Comparison of ENCODE assay signal across 11 mouse cellular contexts in the genomic region with DNA sequence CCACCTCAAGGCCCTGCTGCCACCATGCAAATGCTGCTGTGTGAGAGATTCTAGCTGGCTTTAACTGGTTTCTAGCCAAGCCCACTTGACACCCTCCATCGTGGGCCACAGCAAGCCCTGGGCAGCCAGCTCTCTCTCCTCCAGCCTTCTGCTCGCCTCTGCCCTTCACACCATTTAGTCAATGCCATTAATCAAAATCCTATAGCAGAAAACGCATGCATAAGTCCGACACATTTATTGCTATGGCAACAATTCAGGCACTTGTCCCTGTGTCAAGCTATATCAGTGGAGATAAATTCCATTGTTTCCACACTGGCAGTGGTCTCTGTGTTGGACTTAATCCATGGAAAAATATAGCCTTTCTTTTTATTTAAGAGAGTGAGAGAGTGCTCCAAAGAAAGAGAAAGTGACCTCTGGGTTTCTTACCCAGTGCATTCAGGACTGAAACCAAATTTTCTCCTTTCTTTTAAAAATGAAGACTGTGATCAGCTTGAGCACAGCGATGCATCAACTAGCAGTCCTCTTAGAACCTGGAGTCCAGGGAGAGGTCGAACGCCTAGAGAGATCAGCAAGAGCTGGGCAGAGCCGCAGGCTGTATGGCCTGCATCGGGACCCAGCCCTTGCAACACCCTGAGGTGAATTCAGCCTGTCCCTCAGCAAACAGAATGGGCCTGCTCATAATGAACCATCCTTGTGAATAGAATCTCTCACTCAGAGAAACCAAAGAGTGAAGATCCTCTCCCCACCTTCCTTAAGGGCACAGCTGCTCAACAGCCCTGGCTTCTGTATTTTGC.
DNase-seq lines count a peak whose midpoint lies in the region; ATAC-seq lines count a peak whose summit lies in the region.
"Had no signal": no experiment of that assay in that cellular context is flagged by ENCODE, and none has a peak within 500 bp of the region (broad histone marks: within the 10 kb centered on the region; RNA-seq: fewer than 3 reads in every experiment).

No protein-coding gene starts in this region.

- 85% methylated on average over 9 of the region's 9 CpGs for WGBS in embryonic facial prominence, embryonic 10.5 days
- 18% methylated on average over 9 of the region's 9 CpGs for WGBS in hindbrain, embryonic 13.5 days
- WGBS in midbrain, embryonic 16.5 days: 16% methylated on average over 9 of the region's 9 CpGs

- H3K9me3 ChIP-seq in embryonic facial prominence, embryonic 10.5 days: 0 out of 2 replicates have a peak, but pooled peaks cover 4% of the 10 kb centered on the region
- no peaks in the 10 kb centered on the region for H3K9me3 ChIP-seq in hindbrain, embryonic 13.5 days
- H3K9me3 ChIP-seq in midbrain, embryonic 16.5 days (replicated peaks; ENCODE audit: control insufficient read depth, low read length, poor library complexity, severe bottlenecking): no peaks in the 10 kb centered on the region
- H3K9me3 ChIP-seq: embryonic facial prominence, embryonic 13.5 days had no signal

- H3K36me3 ChIP-seq in embryonic facial prominence, embryonic 10.5 days (replicated peaks): no peaks in the 10 kb centered on the region
- H3K36me3 ChIP-seq in hindbrain, embryonic 13.5 days: no peaks in the 10 kb centered on the region
- H3K36me3 ChIP-seq in midbrain, embryonic 16.5 days (ENCODE audit: control insufficient read depth, insufficient read depth, low read length): no peaks in the 10 kb centered on the region
- H3K36me3 ChIP-seq: embryonic facial prominence, embryonic 13.5 days had no signal

- H3K9ac ChIP-seq in hindbrain, embryonic 13.5 days: no peak overlapping the region
- peak overlapping the region; percentile 6; the same call in 1 of the 2 replicates for H3K9ac ChIP-seq in midbrain, embryonic 16.5 days (ENCODE audit: low read depth, low read length)
- H3K9ac ChIP-seq: embryonic facial prominence, embryonic 13.5 days had no signal

- no peak overlapping the region for H3K4me2 ChIP-seq in hindbrain, embryonic 13.5 days
- H3K4me2 ChIP-seq in midbrain, embryonic 16.5 days (ENCODE audit: low read length): no peak overlapping the region
- H3K4me2 ChIP-seq: embryonic facial prominence, embryonic 13.5 days had no signal

- no peak overlapping the region for H3K4me3 ChIP-seq in embryonic facial prominence, embryonic 10.5 days
- H3K4me3 ChIP-seq in hindbrain, embryonic 13.5 days: no peak overlapping the region
- H3K4me3 ChIP-seq in midbrain, embryonic 16.5 days (ENCODE audit: low read depth, low read length): no peak overlapping the region
- H3K4me3 ChIP-seq: embryonic facial prominence, embryonic 13.5 days had no signal

- no peaks in the 10 kb centered on the region for H3K4me1 ChIP-seq in embryonic facial prominence, embryonic 10.5 days
- H3K4me1 ChIP-seq in hindbrain, embryonic 13.5 days (replicated peaks): peaks cover 19% of the 10 kb centered on the region
- peaks cover 12% of the 10 kb centered on the region for H3K4me1 ChIP-seq in midbrain, embryonic 16.5 days (ENCODE audit: control insufficient read depth, insufficient read depth, low read length)
- H3K4me1 ChIP-seq: embryonic facial prominence, embryonic 13.5 days had no signal

- ATAC-seq in hindbrain, embryonic 13.5 days (ENCODE audit: low FRiP score): peak; percentile 77
- ATAC-seq in midbrain, embryonic 16.5 days: peak; percentile 64; the same call in 1 of the 2 replicates

- DNase-seq in embryo, embryonic 10.5 days (ENCODE audit: low spot score): peak; percentile 75
- peak; percentile 11 for DNase-seq in embryonic facial prominence, embryonic 10.5 days (ENCODE audit: low spot score)
- DNase-seq in right cerebral cortex, adult 2 months (ENCODE audit: low spot score in 2 of 2): no peak
- DNase-seq in kidney, adult 11 months: no peak
- DNase-seq in adrenal gland, postnatal 25 days: no peak
- DNase-seq: adrenal gland, postnatal 10 days; cerebellum, adult 11 months; heart, adult 18-20 months had no signal

- no peak overlapping the region for H3K27ac ChIP-seq in embryonic facial prominence, embryonic 10.5 days (replicated peaks)
- peak overlapping the region; percentile 81 for H3K27ac ChIP-seq in hindbrain, embryonic 13.5 days
- H3K27ac ChIP-seq in midbrain, embryonic 16.5 days (ENCODE audit: low read length): peak overlapping the region; percentile 74
- H3K27ac ChIP-seq: embryonic facial prominence, embryonic 13.5 days had no signal

- H3K27me3 ChIP-seq in embryonic facial prominence, embryonic 10.5 days (replicated peaks; ENCODE audit: low read depth, poor library complexity, severe bottlenecking): no peaks in the 10 kb centered on the region
- H3K27me3 ChIP-seq in hindbrain, embryonic 13.5 days: no peaks in the 10 kb centered on the region
- H3K27me3 ChIP-seq in midbrain, embryonic 16.5 days (ENCODE audit: control insufficient read depth, insufficient read depth, low read depth, low read length): no peaks in the 10 kb centered on the region
- H3K27me3 ChIP-seq: embryonic facial prominence, embryonic 13.5 days had no signal

Comparison
In these comparisons a context has a peak if more than half of its experiments do, and no peak if none do; other contexts are left out.
1. DNase-seq: peak in embryo, embryonic 10.5 days (single experiment) and embryonic facial prominence, embryonic 10.5 days (single experiment); none in right cerebral cortex, adult 2 months (0 of 2), kidney, adult 11 months (single experiment) and adrenal gland, postnatal 25 days (single experiment).